Mouse (Mus musculus): ENCODE measurements around the gene Auh. TPM values are rescaled to one million over a fixed set of nuclear protein-coding genes. Genes with fewer than 3 reads are reported as not detected.

The Auh gene
- polyA plus RNA-seq, 2 experiments from 2014 or later, result 32.7 to 47.4 TPM

DNA sequence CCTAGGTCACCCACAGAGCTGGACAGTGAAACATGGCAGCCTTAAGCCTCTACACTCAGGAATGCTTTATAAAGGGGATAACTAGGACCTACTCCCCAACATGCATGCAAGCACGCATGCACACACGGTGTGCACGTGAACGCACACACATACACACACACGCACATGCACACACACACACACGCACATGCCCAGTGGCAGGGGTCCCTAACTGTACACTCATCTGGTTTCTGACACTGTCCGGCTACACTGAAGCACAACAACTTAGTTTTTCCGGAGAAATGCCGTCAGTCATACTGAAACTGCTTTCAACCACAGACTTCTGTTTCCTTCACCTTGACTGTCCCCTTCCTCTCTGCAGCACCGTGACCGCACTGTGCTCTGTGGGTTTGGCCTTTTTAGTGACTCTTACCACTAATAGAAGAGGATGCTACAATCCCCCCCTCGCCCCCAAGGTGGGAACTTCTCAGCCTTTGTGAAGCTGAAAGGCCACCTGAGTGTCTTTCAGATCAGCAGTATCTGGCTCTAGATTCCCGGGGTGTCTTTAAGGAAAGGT lies 136.0 kb downstream of the Auh start:
- peak; percentile 96 for ATAC-seq

DNA sequence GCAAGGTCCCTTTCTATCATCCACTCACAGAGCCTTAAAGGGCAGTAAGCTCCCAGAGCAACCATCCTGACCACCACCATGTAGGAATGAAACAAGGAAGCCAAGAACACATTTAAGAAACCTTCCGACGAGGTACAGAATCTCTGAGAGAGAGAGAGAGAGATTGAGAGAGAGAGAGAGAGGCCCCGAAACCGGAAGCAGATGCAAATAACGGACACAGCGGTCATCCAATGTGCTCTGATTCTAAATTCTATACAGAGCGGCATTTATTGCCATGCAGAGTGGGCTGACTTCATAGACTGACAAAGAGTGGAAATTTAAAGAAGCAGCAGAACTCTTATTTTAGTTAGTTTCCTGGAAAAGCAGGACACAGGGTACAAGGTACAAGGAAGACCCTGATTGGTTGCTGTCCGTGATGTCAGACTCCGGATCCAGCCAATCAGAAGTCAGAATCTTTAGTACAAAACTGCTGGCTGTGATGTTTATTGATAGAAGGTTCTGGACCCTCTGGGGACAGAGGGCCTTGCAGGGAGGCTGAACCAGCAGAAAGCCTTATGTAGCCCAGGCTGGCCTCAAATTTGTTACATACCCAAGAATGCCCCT lies 137.1 kb downstream of the Auh start:
- no peak for ATAC-seq

DNA sequence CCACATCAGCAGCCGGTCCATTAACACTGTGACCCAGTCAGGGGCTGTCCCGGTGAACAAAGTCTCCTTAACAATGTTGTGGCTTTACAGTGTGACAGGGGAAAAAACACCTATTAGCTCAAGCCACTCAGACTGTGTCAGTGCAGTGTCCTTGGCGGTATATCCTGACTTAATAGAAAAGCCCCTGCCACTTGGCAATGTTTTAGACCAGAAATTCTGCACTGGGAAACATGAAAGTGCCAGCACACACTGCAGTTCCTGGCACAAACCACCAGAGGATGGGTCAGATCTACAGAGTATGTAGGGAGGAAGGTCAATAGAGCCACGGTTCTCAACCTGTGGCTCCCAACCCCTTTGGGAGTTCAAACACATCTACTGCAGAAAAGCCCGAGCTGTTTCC lies 138.6 kb downstream of the Auh start:
- no peak for ATAC-seq

Other genes with a start within 250 kb of the Auh start
- 1 to 10 TPM; 1.7 to 3.7 TPM for gene Nfil3, start 51.4 kb upstream of the Auh start, polyA plus RNA-seq (2017; shearing (Covaris generic))